9 mouse cellular contexts compared by ENCODE assay signal in genomic region chr6:125515503-125516315, GRCm38 (mm10). TPM values are rescaled to one million over a fixed set of nuclear protein-coding genes. Genes with fewer than 3 reads are reported as not detected.
DNase-seq lines count a peak whose midpoint lies in the region; ATAC-seq lines count a peak whose summit lies in the region.
"Had no signal": no experiment of that assay in that cellular context is flagged by ENCODE, and none has a peak within 500 bp of the region (broad histone marks: within the 10 kb centered on the region; RNA-seq: fewer than 3 reads in every experiment).

No protein-coding gene starts in this region.

- intact Hi-C loops in gastrocnemius, postnatal 14 days (cut with DNase I; ENCODE audit: low total_unique reads): loop anchor here (5.0 kb wide), 1 partner anchor 403 kb away; no protein-coding TSS in a partner anchor

- no peak overlapping the region for H3K4me3 ChIP-seq in lung, embryonic 15.5 days
- H3K4me3 ChIP-seq: limb, embryonic 12.5 days had no signal

- no peaks in the 10 kb centered on the region for H3K36me3 ChIP-seq in lung, embryonic 15.5 days
- H3K36me3 ChIP-seq: limb, embryonic 12.5 days had no signal

- 0 out of 2 replicates have a peak, but pooled peaks have one; percentile 41 for ATAC-seq in lung, embryonic 15.5 days (ENCODE audit: borderline replicate concordance, extremely low read depth, low FRiP score, low TSS enrichment)
- no peak for ATAC-seq in megakaryocyte progenitor cell, adult 5-6 weeks (replicated peaks; ENCODE audit: poor library complexity)

- DNase-seq in gastrocnemius, postnatal 14 days: peak; percentile 52
- no peak for DNase-seq in gastrocnemius, adult 8-10 months (ENCODE audit: low spot score in 2 of 2)
- peak; percentile 23 for DNase-seq in brain, adult 2 months (ENCODE audit: low read depth, low spot score)
- peak; percentile 65 to 86 for DNase-seq in kidney, adult 8-10 months
- DNase-seq in spleen, postnatal 14 days (ENCODE audit: low spot score in 2 of 2): no peak
- no peak for DNase-seq in cerebellum, postnatal 36 days

- no peaks in the 10 kb centered on the region for H3K27me3 ChIP-seq in lung, embryonic 15.5 days

- H3K9me3 ChIP-seq in lung, embryonic 15.5 days: no peaks in the 10 kb centered on the region
- H3K9me3 ChIP-seq: limb, embryonic 12.5 days had no signal

- H3K4me1 ChIP-seq in lung, embryonic 15.5 days: peaks cover 37% of the 10 kb centered on the region

- H3K4me2 ChIP-seq in lung, embryonic 15.5 days: no peak overlapping the region
- H3K4me2 ChIP-seq: limb, embryonic 12.5 days had no signal

- 32% methylated on average over 11 of the region's 11 CpGs for WGBS in lung, embryonic 15.5 days

- no peak overlapping the region for H3K9ac ChIP-seq in lung, embryonic 15.5 days
- H3K9ac ChIP-seq: limb, embryonic 12.5 days had no signal

- no peak overlapping the region for H3K27ac ChIP-seq in lung, embryonic 15.5 days
- H3K27ac ChIP-seq: limb, embryonic 12.5 days had no signal

RNA-seq across cellular contexts. Expression of gene Cd9, which starts 21.1 kb away (rescaled TPM):
- 10 to 100 TPM; 47.6 to 76.0 TPM for total RNA-seq in gastrocnemius, postnatal 14 days (2021)
- total RNA-seq in gastrocnemius, adult 8-10 months (2022): 10 to 100 TPM; 10.5 to 19.3 (median 15.0) TPM
- polyA plus RNA-seq in lung, embryonic 15.5 days (2015; fragmentation: Nextera tagmentation; extraction: Ambion mirVana): 226 and 250 TPM in 2 replicates
- total RNA-seq in megakaryocyte progenitor cell, adult 5-6 weeks (2015): 41.0 and 50.9 TPM in 2 replicates
- 31.0 and 38.7 TPM in 2 replicates for total RNA-seq in megakaryocyte progenitor cell, adult 5-6 weeks (2017)

RNA-seq across cellular contexts. Expression of gene Vwf, which starts 30.9 kb away (rescaled TPM):
- total RNA-seq in gastrocnemius, postnatal 14 days (2021): 10 to 100 TPM; 25.4 to 29.5 TPM
- total RNA-seq in gastrocnemius, adult 8-10 months (2022): 10 to 100 TPM; 13.4 to 20.8 (median 15.4) TPM
- polyA plus RNA-seq in lung, embryonic 15.5 days (2015; fragmentation: Nextera tagmentation; extraction: Ambion mirVana): 19.1 and 20.8 TPM in 2 replicates
- total RNA-seq in megakaryocyte progenitor cell, adult 5-6 weeks (2015): 2.4 and 2.6 TPM in 2 replicates
- 0.08 and 0.47 TPM in 2 replicates for total RNA-seq in megakaryocyte progenitor cell, adult 5-6 weeks (2017)

Comparison
In these comparisons a context has a peak if more than half of its experiments do, and no peak if none do; other contexts are left out.
1. DNase-seq: peak in gastrocnemius, postnatal 14 days (single experiment), brain, adult 2 months (single experiment) and kidney, adult 8-10 months (2 of 2); none in gastrocnemius, adult 8-10 months (0 of 2), spleen, postnatal 14 days (0 of 2) and cerebellum, postnatal 36 days (0 of 2).